Mouse (Mus musculus): ENCODE measurements around the gene Bend6. TPM values are rescaled to one million over a fixed set of nuclear protein-coding genes. Genes with fewer than 3 reads are reported as not detected.

Gene Bend6
- polyA plus RNA-seq, 1 experiment, result 0.16 TPM

- WGBS, result 78% methylated on average over 4 of the region's 4 CpGs
- H3K27ac ChIP-seq (ENCODE audit: insufficient read depth, low read depth, low read length), result no peak overlapping the region
These were observed 10.9 kb downstream of the Bend6 start for GRCm38 (mm10) chr1:33896666-33897065.

GRCm38 (mm10) chr1:33896116-33896515 is 11.5 kb downstream of the Bend6 start:
- 49% methylated on average over 6 of the region's 6 CpGs for WGBS
- no peak for DNase-seq
- Histone ChIP-seq H3K27ac (ENCODE audit: insufficient read depth, low read depth, low read length) (no peak overlapping the region), H3K27me3 (replicated peaks; ENCODE audit: control insufficient read depth, insufficient read depth, low read length) (no peaks in the 10 kb centered on the region), H3K4me1 (ENCODE audit: control insufficient read depth, insufficient read depth, low read length) (no peaks in the 10 kb centered on the region), H3K4me3 (ENCODE audit: insufficient read depth, low read depth, low read length) (no peak overlapping the region), H3K36me3 (ENCODE audit: control insufficient read depth, insufficient read depth, low read length) (no peaks in the 10 kb centered on the region)
- TF ChIP-seq POLR2A (IDR thresholded peaks at IDR 0.05; ENCODE audit: low read depth, low read length) (no peak), CTCF (conservative IDR thresholded peaks at IDR 0.05; ENCODE audit: insufficient read depth, insufficient read length, low read depth, low read length) (no peak)

More at GRCm38 (mm10) chr1:33896666-33897065, 10.9 kb downstream of the Bend6 start:
- H3K4me3 ChIP-seq (ENCODE audit: insufficient read depth, low read depth, low read length), result no peak overlapping the region
- no peak for DNase-seq
- no peak for TF ChIP-seq POLR2A (IDR thresholded peaks at IDR 0.05; ENCODE audit: low read depth, low read length)
- TF ChIP-seq CTCF (conservative IDR thresholded peaks at IDR 0.05; ENCODE audit: insufficient read depth, insufficient read length, low read depth, low read length), result no peak
- no peaks in the 10 kb centered on the region for H3K4me1 ChIP-seq (ENCODE audit: control insufficient read depth, insufficient read depth, low read length)
- H3K27me3 ChIP-seq (replicated peaks; ENCODE audit: control insufficient read depth, insufficient read depth, low read length), result no peaks in the 10 kb centered on the region
- H3K36me3 ChIP-seq (ENCODE audit: control insufficient read depth, insufficient read depth, low read length), result no peaks in the 10 kb centered on the region

GRCm38 (mm10) chr1:33892784-33893183 is 14.8 kb downstream of the Bend6 start:
- peak; percentile 46 for DNase-seq
- WGBS, result 61% methylated on average over 10 of the region's 10 CpGs
- Histone ChIP-seq H3K27ac (ENCODE audit: insufficient read depth, low read depth, low read length) (no peak overlapping the region), H3K4me3 (ENCODE audit: insufficient read depth, low read depth, low read length) (no peak overlapping the region), H3K36me3 (ENCODE audit: control insufficient read depth, insufficient read depth, low read length) (no peaks in the 10 kb centered on the region), H3K27me3 (replicated peaks; ENCODE audit: control insufficient read depth, insufficient read depth, low read length) (no peaks in the 10 kb centered on the region; the same call in 1 of the 2 replicates), H3K4me1 (ENCODE audit: control insufficient read depth, insufficient read depth, low read length) (no peaks in the 10 kb centered on the region)
- no peak for TF ChIP-seq POLR2A (IDR thresholded peaks at IDR 0.05; ENCODE audit: low read depth, low read length)
- peak; percentile 44 for TF ChIP-seq CTCF (conservative IDR thresholded peaks at IDR 0.05; ENCODE audit: insufficient read depth, insufficient read length, low read depth, low read length)

GRCm38 (mm10) chr1:33883102-33883839 is 24.3 kb downstream of the Bend6 start:
- no peak for TF ChIP-seq CTCF (conservative IDR thresholded peaks at IDR 0.05; ENCODE audit: insufficient read depth, insufficient read length, low read depth, low read length)
- no peak for TF ChIP-seq POLR2A (IDR thresholded peaks at IDR 0.05; ENCODE audit: low read depth, low read length)
- Histone ChIP-seq H3K4me1 (ENCODE audit: control insufficient read depth, insufficient read depth, low read length) (no peaks in the 10 kb centered on the region), H3K4me3 (ENCODE audit: insufficient read depth, low read depth, low read length) (no peak overlapping the region), H3K36me3 (ENCODE audit: control insufficient read depth, insufficient read depth, low read length) (no peaks in the 10 kb centered on the region), H3K27ac (ENCODE audit: insufficient read depth, low read depth, low read length) (no peak overlapping the region), H3K27me3 (replicated peaks; ENCODE audit: control insufficient read depth, insufficient read depth, low read length) (no peaks in the 10 kb centered on the region)
- peak; percentile 39 for DNase-seq
- WGBS, result 11% methylated on average over 18 of the region's 18 CpGs

GRCm38 (mm10) chr1:33878170-33878569 is 29.4 kb downstream of the Bend6 start:
- TF ChIP-seq CTCF (conservative IDR thresholded peaks at IDR 0.05; ENCODE audit: insufficient read depth, insufficient read length, low read depth, low read length) (no peak), POLR2A (IDR thresholded peaks at IDR 0.05; ENCODE audit: low read depth, low read length) (no peak)
- Histone ChIP-seq H3K27ac (ENCODE audit: insufficient read depth, low read depth, low read length) (no peak overlapping the region), H3K4me3 (ENCODE audit: insufficient read depth, low read depth, low read length) (no peak overlapping the region), H3K4me1 (ENCODE audit: control insufficient read depth, insufficient read depth, low read length) (no peaks in the 10 kb centered on the region), H3K36me3 (ENCODE audit: control insufficient read depth, insufficient read depth, low read length) (no peaks in the 10 kb centered on the region), H3K27me3 (replicated peaks; ENCODE audit: control insufficient read depth, insufficient read depth, low read length) (no peaks in the 10 kb centered on the region)
- no peak for DNase-seq
- 76% methylated on average over 7 of the region's 7 CpGs for WGBS

GRCm38 (mm10) chr1:33876416-33876815 is 31.2 kb downstream of the Bend6 start:
- Histone ChIP-seq H3K27ac (ENCODE audit: insufficient read depth, low read depth, low read length) (no peak overlapping the region), H3K4me3 (ENCODE audit: insufficient read depth, low read depth, low read length) (no peak overlapping the region), H3K4me1 (ENCODE audit: control insufficient read depth, insufficient read depth, low read length) (no peaks in the 10 kb centered on the region), H3K27me3 (replicated peaks; ENCODE audit: control insufficient read depth, insufficient read depth, low read length) (no peaks in the 10 kb centered on the region), H3K36me3 (ENCODE audit: control insufficient read depth, insufficient read depth, low read length) (no peaks in the 10 kb centered on the region)
- DNase-seq, result no peak
- TF ChIP-seq CTCF (conservative IDR thresholded peaks at IDR 0.05; ENCODE audit: insufficient read depth, insufficient read length, low read depth, low read length) (no peak), POLR2A (IDR thresholded peaks at IDR 0.05; ENCODE audit: low read depth, low read length) (no peak)
- 82% methylated on average over 3 of the region's 3 CpGs for WGBS

DNA sequence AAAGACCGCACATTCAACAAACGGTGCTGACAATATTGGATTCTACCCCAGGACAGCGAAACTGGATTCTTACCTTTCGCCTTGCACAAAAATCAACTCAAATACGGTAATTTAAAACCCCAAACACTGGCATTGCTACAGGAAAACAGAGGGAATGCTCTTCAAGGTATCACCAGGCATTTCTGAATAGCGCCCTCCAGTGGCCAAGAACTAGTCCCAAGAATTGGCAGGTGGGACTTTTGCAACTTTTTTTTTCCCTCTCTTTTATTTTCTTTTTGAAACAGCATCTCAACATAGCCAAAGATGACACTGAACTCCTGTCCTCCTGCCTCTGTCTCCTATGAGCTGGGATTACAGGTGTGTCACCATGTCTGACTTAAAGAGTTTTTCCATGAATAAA is 31.9 kb downstream of the Bend6 start:
- TF ChIP-seq CTCF (conservative IDR thresholded peaks at IDR 0.05; ENCODE audit: insufficient read depth, insufficient read length, low read depth, low read length), result peak; percentile 22; the same call in 1 of the 2 replicates
- TF ChIP-seq POLR2A (IDR thresholded peaks at IDR 0.05; ENCODE audit: low read depth, low read length), result no peak
- 52% methylated on average over 6 of the region's 6 CpGs for WGBS
- Histone ChIP-seq H3K4me3 (ENCODE audit: insufficient read depth, low read depth, low read length) (no peak overlapping the region), H3K27me3 (replicated peaks; ENCODE audit: control insufficient read depth, insufficient read depth, low read length) (no peaks in the 10 kb centered on the region), H3K4me1 (ENCODE audit: control insufficient read depth, insufficient read depth, low read length) (no peaks in the 10 kb centered on the region), H3K36me3 (ENCODE audit: control insufficient read depth, insufficient read depth, low read length) (no peaks in the 10 kb centered on the region), H3K27ac (ENCODE audit: insufficient read depth, low read depth, low read length) (no peak overlapping the region)
- no peak for DNase-seq

All from kidney, adult 2 months (tissue).